Mouse (Mus musculus): ENCODE measurements around the gene Olfr1443.
A peak's percentile ranks its signal among the peaks of the same experiment; 100 is the strongest.
"Not testable (repeated sequence)": the region's sequence is repeated elsewhere in the genome, so short reads cannot be mapped to it uniquely, and the experiment has no call there.

Gene Olfr1443

DNA sequence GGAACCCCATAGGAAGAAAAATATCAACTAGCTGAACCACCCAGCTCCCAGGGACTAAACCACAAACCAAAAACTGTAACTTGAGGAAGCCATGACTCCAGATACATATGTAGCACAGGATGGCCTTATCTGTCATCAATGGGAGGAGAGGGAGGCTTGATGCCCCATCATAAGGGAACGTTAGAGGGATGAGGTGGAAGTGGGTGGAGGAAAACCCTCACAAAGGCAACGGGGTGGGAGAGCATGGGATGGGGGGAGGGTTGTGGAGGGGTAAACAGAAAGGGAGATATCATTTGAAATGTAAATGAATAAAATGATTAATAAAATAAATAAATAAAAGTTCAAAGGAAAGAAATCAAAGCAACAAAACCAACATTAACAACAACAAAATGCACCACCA, 42.6 kb downstream of the Olfr1443 start:
- Histone ChIP-seq H3K4me3 (replicated peaks; ENCODE audit: low read length) (no peak overlapping the region), H3K27me3 (ENCODE audit: insufficient read depth, low read length) (no peaks in the 10 kb centered on the region), H3K9me3 (ENCODE audit: low read length) (no peaks in the 10 kb centered on the region), H3K36me3 (ENCODE audit: insufficient read depth, low read length) (no peaks in the 10 kb centered on the region), H3K4me1 (replicated peaks; ENCODE audit: low read depth, low read length) (0 out of 2 replicates have a peak, but pooled peaks cover 5% of the 10 kb centered on the region)
- no peak for TF ChIP-seq NANOG (IDR thresholded peaks at IDR 0.05; ENCODE audit: borderline replicate concordance, low read length)

DNA sequence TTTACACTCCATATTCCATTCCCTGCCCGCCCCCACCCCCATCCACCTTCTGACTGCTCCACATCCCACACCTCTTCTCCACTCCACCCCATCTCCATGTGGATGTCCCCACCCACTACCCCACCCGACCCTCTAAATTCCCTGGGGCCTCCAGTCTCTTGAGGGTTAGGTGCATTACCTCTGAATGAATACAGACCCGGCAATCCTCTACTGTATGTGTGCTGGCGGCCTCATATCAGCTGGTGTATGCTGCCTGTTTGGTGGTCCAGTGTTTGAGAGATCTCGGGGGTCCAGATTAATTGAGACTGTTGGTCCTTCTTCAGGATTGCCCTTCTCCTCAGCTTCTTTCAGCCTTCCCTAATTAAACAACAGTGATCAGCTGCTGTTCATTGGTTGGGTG, 43.0 kb downstream of the Olfr1443 start:
- H3K4me3 ChIP-seq (replicated peaks; ENCODE audit: low read length); H3K9me3 ChIP-seq (ENCODE audit: low read length): not testable (repeated sequence)

DNA sequence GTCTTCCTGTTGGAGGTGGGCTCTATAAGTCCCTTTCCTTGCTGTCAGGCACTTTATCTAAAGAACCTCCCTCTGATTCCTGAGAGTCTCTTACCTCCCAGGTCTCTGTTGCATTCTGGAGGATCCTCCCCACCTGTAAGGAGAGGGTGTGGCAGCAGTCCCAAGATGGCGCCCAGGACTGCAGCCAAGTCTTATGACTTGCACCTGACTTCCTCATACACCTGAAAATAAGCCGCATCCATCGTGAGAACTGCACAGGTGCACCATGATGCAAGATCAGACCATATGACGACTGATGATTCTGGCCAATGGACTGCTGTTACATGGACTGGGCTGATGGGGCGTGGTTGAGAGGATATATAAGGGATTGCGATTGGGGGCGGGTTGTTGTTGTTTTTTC, 43.7 kb downstream of the Olfr1443 start:
- H3K4me1 ChIP-seq (replicated peaks; ENCODE audit: low read depth, low read length); H3K9me3 ChIP-seq (ENCODE audit: low read length); H3K4me3 ChIP-seq (replicated peaks; ENCODE audit: low read length); H3K27me3 ChIP-seq (ENCODE audit: insufficient read depth, low read length); H3K36me3 ChIP-seq (ENCODE audit: insufficient read depth, low read length): not testable (repeated sequence)

More for the DNA sequence above, 43.0 kb downstream of the Olfr1443 start:
- not testable (repeated sequence) for H3K4me1 ChIP-seq (replicated peaks; ENCODE audit: low read depth, low read length); H3K27me3 ChIP-seq (ENCODE audit: insufficient read depth, low read length); H3K36me3 ChIP-seq (ENCODE audit: insufficient read depth, low read length)

DNA sequence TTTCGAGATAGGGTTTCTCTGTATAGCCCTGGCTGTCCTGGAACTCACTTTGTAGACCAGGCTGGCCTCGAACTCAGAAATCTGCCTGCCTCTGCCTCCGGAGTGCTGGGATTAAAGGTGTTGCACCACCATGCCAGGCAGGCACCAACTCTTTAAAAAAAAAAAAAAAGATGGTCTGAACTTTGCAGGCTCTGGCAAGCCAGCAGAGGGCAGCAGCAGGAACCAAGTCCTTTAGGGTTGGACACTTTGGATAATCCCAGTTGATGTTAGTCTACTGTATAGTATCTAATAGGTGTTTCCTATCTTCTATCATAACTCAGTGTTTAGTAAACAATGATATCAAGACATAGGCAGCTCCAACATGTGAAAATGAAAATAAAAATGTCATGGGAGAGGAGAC, 44.4 kb downstream of the Olfr1443 start:
- Histone ChIP-seq H3K9me3 (ENCODE audit: low read length) (no peaks in the 10 kb centered on the region), H3K4me3 (replicated peaks; ENCODE audit: low read length) (no peak overlapping the region), H3K4me1 (replicated peaks; ENCODE audit: low read depth, low read length) (0 out of 2 replicates have a peak, but pooled peaks cover 5% of the 10 kb centered on the region), H3K36me3 (ENCODE audit: insufficient read depth, low read length) (no peaks in the 10 kb centered on the region), H3K27me3 (ENCODE audit: insufficient read depth, low read length) (no peaks in the 10 kb centered on the region)
- TF ChIP-seq POU5F1 (IDR thresholded peaks at IDR 0.05; ENCODE audit: borderline replicate concordance, low read length) (no peak), CTCF (conservative IDR thresholded peaks at IDR 0.05; ENCODE audit: low read length) (peak; percentile 34)

DNA sequence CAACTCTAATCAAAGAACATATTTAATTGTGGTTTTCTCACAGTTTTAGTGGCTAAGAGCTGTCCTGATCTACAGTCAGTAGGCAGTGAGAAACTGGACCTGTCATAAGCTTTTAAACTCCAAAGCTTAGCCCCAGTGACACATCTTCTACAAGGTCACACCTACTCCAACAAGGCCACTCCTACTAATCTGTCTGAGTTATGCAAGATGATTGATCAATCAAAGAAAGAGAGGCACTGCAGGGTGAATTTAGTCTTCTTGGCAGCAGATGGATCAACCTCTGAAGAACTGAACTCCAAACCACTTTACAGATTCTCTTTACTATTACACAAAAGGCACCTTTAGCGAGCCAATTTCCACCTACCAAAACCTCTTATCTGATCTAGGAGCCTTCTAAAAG, 47.9 kb downstream of the Olfr1443 start:
- no peaks in the 10 kb centered on the region for H3K36me3 ChIP-seq (ENCODE audit: insufficient read depth, low read length)
- no peaks in the 10 kb centered on the region for H3K9me3 ChIP-seq (ENCODE audit: low read length)
- H3K4me3 ChIP-seq (replicated peaks; ENCODE audit: low read length): no peak overlapping the region
- no peaks in the 10 kb centered on the region for H3K27me3 ChIP-seq (ENCODE audit: insufficient read depth, low read length)
- H3K4me1 ChIP-seq (replicated peaks; ENCODE audit: low read depth, low read length): peaks cover 11% of the 10 kb centered on the region
- TF ChIP-seq POU5F1 (IDR thresholded peaks at IDR 0.05; ENCODE audit: borderline replicate concordance, low read length) (no peak), NANOG (IDR thresholded peaks at IDR 0.05; ENCODE audit: borderline replicate concordance, low read length) (no peak), CTCF (conservative IDR thresholded peaks at IDR 0.05; ENCODE audit: low read length) (no peak)

DNA sequence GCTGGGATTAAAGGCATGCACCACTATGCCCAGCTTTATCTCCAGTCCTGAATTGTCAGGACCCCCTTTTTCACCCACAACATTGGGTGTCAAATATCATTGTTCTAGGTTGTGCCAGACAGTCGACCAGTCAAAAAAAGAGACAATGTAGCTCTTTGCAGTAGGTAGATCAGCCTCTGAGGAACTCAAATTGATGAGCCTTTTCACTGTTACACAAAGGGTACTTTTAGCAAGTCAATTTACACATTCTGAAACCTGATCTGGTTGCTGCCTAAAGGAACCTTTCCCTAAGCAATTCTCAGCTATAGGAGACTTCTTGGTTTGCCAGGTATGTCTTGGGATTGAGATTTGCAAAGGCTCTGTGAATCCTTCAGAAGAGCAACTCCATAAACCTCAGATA, 53.1 kb downstream of the Olfr1443 start:
- no peak overlapping the region for H3K4me3 ChIP-seq (replicated peaks; ENCODE audit: low read length)
- H3K27me3 ChIP-seq (ENCODE audit: insufficient read depth, low read length): no peaks in the 10 kb centered on the region
- TF ChIP-seq NANOG (IDR thresholded peaks at IDR 0.05; ENCODE audit: borderline replicate concordance, low read length) (peak; percentile 73), POU5F1 (IDR thresholded peaks at IDR 0.05; ENCODE audit: borderline replicate concordance, low read length) (no peak)
- H3K9me3 ChIP-seq (ENCODE audit: low read length): no peaks in the 10 kb centered on the region
- peaks cover 33% of the 10 kb centered on the region for H3K4me1 ChIP-seq (replicated peaks; ENCODE audit: low read depth, low read length)
- H3K36me3 ChIP-seq (ENCODE audit: insufficient read depth, low read length): no peaks in the 10 kb centered on the region

DNA sequence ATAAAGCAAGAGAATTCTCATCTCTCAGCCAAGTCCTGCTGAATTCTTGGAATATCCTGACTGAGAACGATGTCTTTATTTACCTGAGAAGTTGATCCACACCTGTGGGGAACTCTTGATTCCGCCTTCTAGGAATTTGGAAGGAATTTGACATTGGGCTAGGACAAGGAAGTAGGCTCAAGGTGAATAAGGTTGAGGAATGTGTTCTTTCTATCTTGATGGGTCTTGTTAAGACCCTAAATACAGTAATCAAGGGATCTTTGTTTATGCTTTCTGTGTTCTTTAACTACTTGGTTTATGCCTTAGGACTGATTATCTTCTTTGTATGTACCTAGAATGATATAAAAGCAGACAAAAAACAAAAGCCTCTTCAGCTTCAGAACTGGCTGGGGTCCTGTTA, 54.0 kb downstream of the Olfr1443 start:
- H3K4me3 ChIP-seq (replicated peaks; ENCODE audit: low read length): no peak overlapping the region
- peaks cover 33% of the 10 kb centered on the region for H3K4me1 ChIP-seq (replicated peaks; ENCODE audit: low read depth, low read length)
- H3K27me3 ChIP-seq (ENCODE audit: insufficient read depth, low read length): no peaks in the 10 kb centered on the region
- TF ChIP-seq CTCF (conservative IDR thresholded peaks at IDR 0.05; ENCODE audit: low read length) (no peak), NANOG (IDR thresholded peaks at IDR 0.05; ENCODE audit: borderline replicate concordance, low read length) (peak; percentile 98)
- H3K36me3 ChIP-seq (ENCODE audit: insufficient read depth, low read length): no peaks in the 10 kb centered on the region
- H3K9me3 ChIP-seq (ENCODE audit: low read length): no peaks in the 10 kb centered on the region

All from E14TG2a.4 (cell line).